Mouse (Mus musculus) ES-Bruce4 (cell line): ENCODE data around the gene Lrmda.

Experiments used
- CTCF ChIP-seq: IDR thresholded peaks from one replicate; pipeline ENCODE4 v1.8.1; 2011; ENCODE audit warnings: low read depth, low read length
- POLR2A ChIP-seq: IDR thresholded peaks from one replicate; pipeline ENCODE4 v1.8.1; 2011; ENCODE audit warnings: low read length; ENCODE audit not compliant: insufficient read depth

DNA sequence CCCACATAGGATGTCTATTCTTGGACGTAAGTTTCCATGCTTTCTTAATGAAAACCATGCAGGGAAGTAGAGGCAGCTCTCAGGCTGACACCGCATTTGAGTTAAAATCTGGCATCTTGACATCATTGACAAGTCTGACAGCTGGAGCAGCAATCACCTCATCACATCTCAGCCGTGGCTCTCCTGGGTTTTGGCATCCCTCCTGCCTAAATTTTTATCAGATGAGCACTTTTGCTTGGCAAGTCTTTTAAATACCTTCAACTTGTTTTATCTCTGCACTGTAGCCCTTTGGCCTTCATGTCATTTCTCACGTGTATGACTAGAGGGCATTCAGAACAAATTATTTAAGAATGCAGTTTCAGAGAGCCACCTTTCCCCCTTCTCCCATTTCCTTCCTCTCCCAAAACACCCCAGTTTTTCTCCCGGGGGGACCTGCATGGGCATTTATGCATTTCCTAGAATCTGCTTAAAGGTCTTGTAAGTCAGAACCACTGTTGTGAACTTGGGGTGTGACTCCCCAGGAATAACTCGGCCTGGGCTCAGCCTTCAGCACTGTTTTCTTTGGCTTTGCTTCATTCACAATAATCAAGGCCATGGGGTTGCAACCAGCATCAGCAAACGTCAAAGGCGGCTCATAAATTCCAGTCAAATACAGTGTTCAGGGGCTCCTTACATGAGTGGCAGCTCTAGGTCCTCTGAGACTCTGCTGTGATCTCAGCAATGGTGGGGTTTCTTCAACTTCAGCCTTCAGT, 975.8 kb downstream of the Lrmda start:
- no peak for TF ChIP-seq POLR2A
- TF ChIP-seq CTCF, result no peak
